In the genomic region with DNA sequence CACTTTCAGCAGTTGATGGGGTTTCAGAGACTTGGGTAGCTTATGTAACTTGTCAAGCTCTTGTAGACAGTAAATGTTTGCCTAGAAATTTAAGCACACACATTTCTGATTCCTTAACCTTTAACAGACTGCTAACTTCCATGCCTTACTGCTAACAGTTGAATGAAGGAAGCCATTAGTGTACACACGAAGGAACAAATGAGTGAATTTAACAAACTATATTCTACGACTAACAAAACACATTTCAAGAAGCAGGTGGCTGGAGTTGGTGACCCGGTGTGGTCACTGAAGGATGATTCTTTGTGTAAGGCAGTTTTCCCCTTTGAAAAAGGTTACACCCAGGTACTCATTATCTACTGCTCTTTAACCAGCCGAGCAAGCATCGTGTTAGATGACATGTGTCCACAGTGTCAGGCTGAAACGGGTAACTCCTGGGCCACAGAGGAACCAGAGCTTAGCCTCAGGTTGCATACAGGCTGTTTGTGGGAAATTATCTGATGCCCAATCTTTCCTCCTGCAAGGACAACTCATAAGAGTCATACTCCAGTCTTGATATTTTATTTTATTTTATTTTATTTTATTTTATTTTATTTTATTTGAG, we compare ENCODE assay signal across 28 mouse cellular contexts. TPM values are rescaled to one million over a fixed set of nuclear protein-coding genes. Genes with fewer than 3 reads are reported as not detected.
DNase-seq lines count a peak whose midpoint lies in the region; ATAC-seq and TF ChIP-seq lines count a peak whose summit lies in the region.
"Had no signal": no experiment of that assay in that cellular context is flagged by ENCODE, and none has a peak within 500 bp of the region (broad histone marks: within the 10 kb centered on the region; RNA-seq: fewer than 3 reads in every experiment).

No protein-coding gene starts in this region.

- no peaks in the 10 kb centered on the region for H3K27me3 ChIP-seq in heart, embryonic 11.5 days (ENCODE audit: control insufficient read depth, insufficient read depth, low read length)
- H3K27me3 ChIP-seq in limb, embryonic 10.5 days (ENCODE audit: low read depth, poor library complexity, severe bottlenecking): no peaks in the 10 kb centered on the region
- H3K27me3 ChIP-seq: embryonic facial prominence, embryonic 12.5 days; forebrain, embryonic 15.5 days; limb, embryonic 15.5 days; liver, embryonic 13.5 days had no signal

- no peak for TF ChIP-seq CTCF in layer of hippocampus, adult 2 months (conservative IDR thresholded peaks at IDR 0.05)

- no peak for DNase-seq in heart, postnatal 4 days
- peak; percentile 37 for DNase-seq in kidney, adult 11 months
- no peak for DNase-seq in kidney, postnatal 10 days
- DNase-seq in layer of hippocampus, adult 2 months (ENCODE audit: low spot score in 2 of 2): no peak
- DNase-seq in layer of hippocampus, postnatal 14 days (ENCODE audit: low spot score in 2 of 2): no peak
- DNase-seq in limb, embryonic 10.5 days (ENCODE audit: low spot score): peak; percentile 12
- no peak for DNase-seq in left cerebral cortex, postnatal 4 days
- DNase-seq: adrenal gland, postnatal 25 days; cerebellum, adult 11-12 months; cerebellum, adult 9-11 months; embryo, embryonic 11 days; gastrocnemius, postnatal 36 days; heart, adult 2 months; liver, embryonic 13.5 days; lung, adult 18-20 months; lung, postnatal 14 days; right cerebral cortex, postnatal 25 days; thymus, postnatal 14 days had no signal

- 41% methylated on average over 6 of the region's 6 CpGs for WGBS in heart, embryonic 11.5 days (ENCODE audit: insufficient replicate concordance)
- WGBS in limb, embryonic 10.5 days: 80% methylated on average over 6 of the region's 6 CpGs

- H3K4me2 ChIP-seq in heart, embryonic 11.5 days: no peak overlapping the region
- H3K4me2 ChIP-seq: embryonic facial prominence, embryonic 12.5 days; forebrain, embryonic 15.5 days; hindbrain, embryonic 14.5 days; limb, embryonic 15.5 days; liver, embryonic 13.5 days had no signal

- H3K4me3 ChIP-seq in heart, embryonic 11.5 days (ENCODE audit: low read depth, low read length): no peak overlapping the region
- no peak overlapping the region for H3K4me3 ChIP-seq in layer of hippocampus, adult 2 months
- H3K4me3 ChIP-seq in limb, embryonic 10.5 days: no peak overlapping the region
- H3K4me3 ChIP-seq: embryonic facial prominence, embryonic 12.5 days; forebrain, embryonic 10.5 days; forebrain, embryonic 15.5 days; gastrocnemius, adult 2 months; heart, adult 2 months; limb, embryonic 15.5 days; liver, embryonic 13.5 days had no signal

- peaks cover 8% of the 10 kb centered on the region for H3K4me1 ChIP-seq in heart, embryonic 11.5 days (ENCODE audit: control insufficient read depth, insufficient read depth, low read length)
- H3K4me1 ChIP-seq in limb, embryonic 10.5 days: peaks cover 6% of the 10 kb centered on the region
- H3K4me1 ChIP-seq: forebrain, embryonic 15.5 days; limb, embryonic 15.5 days had no signal

- no peak overlapping the region for H3K9ac ChIP-seq in heart, embryonic 11.5 days (ENCODE audit: low read depth, low read length)
- H3K9ac ChIP-seq: embryonic facial prominence, embryonic 12.5 days; forebrain, embryonic 15.5 days; hindbrain, embryonic 14.5 days; limb, embryonic 15.5 days; liver, embryonic 13.5 days had no signal

- intact Hi-C loops in left cerebral cortex, postnatal 4 days (cut with DNase I): no loop called here

- no peaks in the 10 kb centered on the region for H3K36me3 ChIP-seq in heart, embryonic 11.5 days (ENCODE audit: control insufficient read depth, insufficient read depth, low read length)
- H3K36me3 ChIP-seq in limb, embryonic 10.5 days: no peaks in the 10 kb centered on the region
- H3K36me3 ChIP-seq: embryonic facial prominence, embryonic 12.5 days; forebrain, embryonic 10.5 days; forebrain, embryonic 15.5 days; limb, embryonic 15.5 days; liver, embryonic 13.5 days had no signal

- no peaks in the 10 kb centered on the region for H3K9me3 ChIP-seq in heart, embryonic 11.5 days (replicated peaks; ENCODE audit: control insufficient read depth, low read length)
- no peaks in the 10 kb centered on the region for H3K9me3 ChIP-seq in limb, embryonic 10.5 days (replicated peaks)
- H3K9me3 ChIP-seq: embryonic facial prominence, embryonic 12.5 days; forebrain, embryonic 10.5 days; forebrain, embryonic 15.5 days; limb, embryonic 15.5 days; liver, embryonic 13.5 days had no signal

- H3K27ac ChIP-seq in heart, embryonic 11.5 days (ENCODE audit: low read depth, low read length): peak overlapping the region; percentile 50; the same call in 1 of the 2 replicates
- H3K27ac ChIP-seq in layer of hippocampus, adult 2 months: peak overlapping the region; percentile 46; the same call in 1 of the 2 replicates
- H3K27ac ChIP-seq in limb, embryonic 10.5 days: no peak overlapping the region
- H3K27ac ChIP-seq: embryonic facial prominence, embryonic 12.5 days; forebrain, embryonic 10.5 days; forebrain, embryonic 15.5 days; gastrocnemius, adult 2 months; heart, adult 2 months; hindbrain, embryonic 14.5 days; kidney, postnatal 0 days; limb, embryonic 15.5 days; liver, embryonic 13.5 days had no signal

- no peak for ATAC-seq in heart, embryonic 11.5 days (replicated peaks; ENCODE audit: insufficient number of reproducible peaks, low FRiP score, low TSS enrichment)
- ATAC-seq: CD4-positive, CD25-positive, alpha-beta regulatory T cell, adult 4 months; forebrain, embryonic 15.5 days; midbrain, embryonic 16.5 days had no signal

RNA-seq across cellular contexts. Expression of a gene that starts 17.5 kb away (rescaled TPM):
- polyA plus RNA-seq in heart, embryonic 11.5 days (2014; fragmentation: Nextera tagmentation; extraction: Ambion mirVana): 133 and 152 TPM in 2 replicates
- total RNA-seq in heart, postnatal 4 days (2021): 100 to 1,000 TPM in 1 of 2 experiments, 10 to 100 TPM in 1; 99.0 to 102 TPM
- total RNA-seq in layer of hippocampus, adult 2 months (2021): 100 to 1,000 TPM; 125 to 129 TPM
- total RNA-seq in layer of hippocampus, postnatal 14 days (2021): 100 to 1,000 TPM; 119 to 124 TPM
- 46.4 and 63.7 TPM in 2 replicates for polyA plus RNA-seq in limb, embryonic 10.5 days (2016; fragmentation: Nextera tagmentation; extraction: Ambion mirVana)
- total RNA-seq in left cerebral cortex, postnatal 4 days (2021): 10 to 100 TPM; 93.4 to 93.5 TPM

Comparison
In these comparisons a context has a peak if more than half of its experiments do, and no peak if none do; other contexts are left out.
1. DNase-seq: peak in kidney, adult 11 months (single experiment) and limb, embryonic 10.5 days (single experiment); none in heart, postnatal 4 days (single experiment), kidney, postnatal 10 days (single experiment), layer of hippocampus, adult 2 months (0 of 2), layer of hippocampus, postnatal 14 days (0 of 2) and left cerebral cortex, postnatal 4 days (single experiment).